Comparison of ENCODE assay signal across 21 mouse cellular contexts in genomic region chr19:55076822-55077221, GRCm38 (mm10). TPM values are rescaled to one million over a fixed set of nuclear protein-coding genes. Genes with fewer than 3 reads are reported as not detected.
DNase-seq lines count a peak whose midpoint lies in the region; ATAC-seq lines count a peak whose summit lies in the region.
"Had no signal": no experiment of that assay in that cellular context is flagged by ENCODE, and none has a peak within 500 bp of the region (broad histone marks: within the 10 kb centered on the region; RNA-seq: fewer than 3 reads in every experiment).

No protein-coding gene starts in this region.

- DNase-seq in frontal cortex, postnatal 14 days (ENCODE audit: low spot score in 2 of 2): no peak
- peak; percentile 13 to 30 for DNase-seq in left cerebral cortex, adult 18-20 months (ENCODE audit: low spot score in 2 of 2)
- DNase-seq in left cerebral cortex, postnatal 4 days: no peak
- peak; percentile 43 for DNase-seq in right cerebral cortex, adult 18-20 months
- no peak for DNase-seq in right cerebral cortex, postnatal 10 days (ENCODE audit: low spot score in 2 of 2)
- DNase-seq: adrenal gland, postnatal 10 days; adrenal gland, postnatal 36 days; B cell, adult 2 months; cerebellum, adult 11 months; cerebellum, adult 2 months; cerebellum, adult 9-11 months; cerebellum, postnatal 25 days; gastrocnemius, adult 2 months; gastrocnemius, postnatal 14 days; heart, adult 11 months had no signal

- peak; percentile 94 for ATAC-seq in frontal cortex, adult (ENCODE audit: low TSS enrichment)
- ATAC-seq: forebrain, embryonic 15.5 days; hindbrain, postnatal 0 days; inflammation-experienced regulatory T-cells, adult 6 months; intestine, embryonic 16.5 days; Patski had no signal

- intact Hi-C loops in left cerebral cortex, postnatal 4 days (cut with DNase I): loop anchor here (5.0 to 10.0 kb wide), 3 partner anchors 125 to 1432 kb away; no protein-coding TSS in a partner anchor

RNA-seq across cellular contexts. Expression of gene Gpam, which starts 50.2 kb away (rescaled TPM):
- 10 to 100 TPM; 39.3 to 41.4 TPM for total RNA-seq in left cerebral cortex, adult 18-20 months (2021)
- total RNA-seq in left cerebral cortex, postnatal 4 days (2021): 10 to 100 TPM; 47.3 to 47.5 TPM

Comparison
In these comparisons a context has a peak if more than half of its experiments do, and no peak if none do; other contexts are left out.
1. DNase-seq: peak in left cerebral cortex, adult 18-20 months (2 of 2) and right cerebral cortex, adult 18-20 months (single experiment); none in frontal cortex, postnatal 14 days (0 of 2), left cerebral cortex, postnatal 4 days (single experiment) and right cerebral cortex, postnatal 10 days (0 of 2).